18 mouse cellular contexts compared by ENCODE assay signal in the genomic region with DNA sequence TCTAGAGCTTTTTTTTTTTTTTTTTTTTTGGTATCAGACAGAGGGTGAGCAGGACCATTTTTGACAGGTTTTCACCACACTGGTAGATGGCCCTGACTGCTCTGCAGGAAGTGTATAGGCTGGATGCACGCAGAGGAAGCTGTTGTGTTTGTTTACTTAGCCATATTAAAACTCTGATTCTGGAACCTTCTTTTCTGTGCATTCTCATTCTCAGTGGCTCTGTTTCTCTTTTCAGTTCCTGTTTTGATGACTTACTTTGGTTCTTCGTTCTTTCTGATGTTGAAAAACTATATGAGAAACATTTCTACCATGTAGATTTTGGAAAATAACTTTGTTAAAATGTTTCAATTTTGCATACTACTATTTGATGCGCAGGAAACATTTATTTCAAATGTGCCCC.
"Had no signal": no experiment of that assay in that cellular context is flagged by ENCODE, and none has a peak within 500 bp of the region (broad histone marks: within the 10 kb centered on the region; RNA-seq: fewer than 3 reads in every experiment).

No protein-coding gene starts in this region.

- H3K9ac ChIP-seq: liver, embryonic 14.5 days; lung, embryonic 14.5 days; midbrain, embryonic 12.5 days; neural tube, embryonic 12.5 days had no signal

- H3K4me3 ChIP-seq: midbrain, embryonic 10.5 days; midbrain, embryonic 12.5 days; neural tube, embryonic 12.5 days had no signal

- DNase-seq: lung, adult 18-20 months; lung, embryonic 14.5 days; lung, postnatal 10 days; lung, postnatal 4 days; midbrain, embryonic 14.5 days; retina, postnatal 1 day; right cerebral cortex, adult 18-20 months; right cerebral cortex, postnatal 25 days; right cerebral cortex, postnatal 4 days; spleen, adult 18-20 months; thymus, adult 18-20 months; thymus, postnatal 14 days; thymus, postnatal 36 days had no signal

- ATAC-seq: midbrain, embryonic 16.5 days had no signal

- H3K4me2 ChIP-seq: lung, embryonic 14.5 days; midbrain, embryonic 12.5 days; neural tube, embryonic 12.5 days had no signal

- H3K27ac ChIP-seq: liver, embryonic 14.5 days; midbrain, embryonic 10.5 days; midbrain, embryonic 12.5 days; neural tube, embryonic 12.5 days had no signal

- H3K27me3 ChIP-seq: midbrain, embryonic 12.5 days; neural tube, embryonic 12.5 days had no signal

- H3K4me1 ChIP-seq: midbrain, embryonic 10.5 days; midbrain, embryonic 12.5 days; neural tube, embryonic 12.5 days had no signal

- H3K9me3 ChIP-seq: midbrain, embryonic 10.5 days; midbrain, embryonic 12.5 days; neural tube, embryonic 12.5 days had no signal
